Mouse (Mus musculus): ENCODE measurements around the gene 1110012L19Rik. TPM values are rescaled to one million over a fixed set of nuclear protein-coding genes. Genes with fewer than 3 reads are reported as not detected.

The 1110012L19Rik gene
- 0.39 and 0.59 TPM in 2 replicates for polyA plus RNA-seq (2012)

DNA sequence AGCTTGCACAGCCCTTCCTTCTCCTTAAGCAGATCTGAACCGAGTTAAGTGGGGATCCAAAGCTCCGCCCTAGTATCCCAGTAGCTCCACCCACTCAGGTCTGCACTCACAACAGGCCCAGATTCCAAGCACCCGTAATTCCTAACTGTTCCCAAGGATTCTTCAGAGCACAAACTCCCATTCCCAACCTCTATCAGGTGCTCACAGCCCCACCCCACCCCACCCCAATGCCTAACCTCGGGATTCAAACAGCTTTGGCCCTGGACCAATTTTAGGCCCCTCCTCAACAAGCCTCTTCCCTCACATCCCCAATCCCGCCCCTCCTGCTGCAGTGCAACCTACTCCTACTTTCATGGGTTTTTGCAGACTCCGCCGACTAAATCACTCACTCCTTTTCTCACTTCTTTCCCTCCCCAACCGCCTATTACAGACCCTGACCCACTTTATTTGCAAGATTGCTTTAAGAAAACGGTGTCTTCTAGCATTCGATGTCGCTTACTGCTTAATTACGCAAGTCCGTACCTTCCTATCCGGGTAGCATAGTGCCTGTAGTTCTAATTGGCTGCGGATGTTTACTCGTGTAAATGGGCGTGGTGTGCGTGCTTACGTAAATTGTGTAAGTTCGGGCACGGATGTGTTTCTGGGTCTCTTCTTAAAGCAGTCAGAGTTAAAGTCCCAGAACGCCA, at the start of gene 1110012L19Rik:
1110012L19Rik (plus strand) TSS at position 602 of the 686 bp plus-strand sequence.
- no peak for TF ChIP-seq GATA1 (IDR thresholded peaks at IDR 0.05; ENCODE audit: low read length)

DNA sequence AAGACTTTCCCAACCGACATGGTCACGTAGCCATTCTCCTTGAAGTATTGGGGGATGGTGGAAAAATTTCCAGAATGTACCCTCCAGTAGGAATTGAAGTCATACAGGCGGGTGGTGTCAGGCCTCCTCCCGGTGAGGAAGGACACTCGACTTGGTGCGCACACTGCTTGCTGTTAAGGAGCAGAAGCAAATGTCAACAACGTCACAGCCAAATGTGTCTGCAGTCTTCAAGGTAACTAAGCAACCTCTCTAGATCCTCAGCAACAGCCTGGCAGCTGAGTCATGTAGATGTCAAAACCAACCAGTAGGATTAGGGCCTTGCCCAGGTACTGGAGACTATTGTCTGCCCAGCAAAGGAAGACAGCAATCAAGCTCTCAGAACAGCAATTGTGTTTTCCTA, 22.7 kb upstream of the 1110012L19Rik start:
- TF ChIP-seq GATA1 (IDR thresholded peaks at IDR 0.05; ENCODE audit: low read length), result no peak

DNA sequence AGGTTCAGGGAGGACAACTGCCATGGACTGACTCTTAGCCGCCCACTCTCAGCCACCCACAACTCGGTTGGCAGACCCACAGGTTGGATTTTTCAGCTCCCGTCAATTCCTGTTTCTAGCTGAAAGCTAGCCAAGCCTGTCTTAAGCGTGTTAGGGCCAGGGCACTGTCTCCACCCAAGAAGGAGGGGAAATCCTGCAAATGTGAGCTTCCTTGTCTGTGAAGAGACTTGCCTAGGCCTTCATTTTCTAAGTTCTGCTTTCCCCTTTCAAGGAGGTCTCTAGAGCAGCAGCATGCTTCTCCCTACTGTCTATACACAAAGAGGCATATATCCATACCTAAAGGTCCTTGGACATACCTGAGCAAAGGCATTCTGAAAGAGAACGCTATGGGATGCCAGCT, 22.2 kb upstream of the 1110012L19Rik start:
- TF ChIP-seq GATA1 (IDR thresholded peaks at IDR 0.05; ENCODE audit: low read length), result no peak

DNA sequence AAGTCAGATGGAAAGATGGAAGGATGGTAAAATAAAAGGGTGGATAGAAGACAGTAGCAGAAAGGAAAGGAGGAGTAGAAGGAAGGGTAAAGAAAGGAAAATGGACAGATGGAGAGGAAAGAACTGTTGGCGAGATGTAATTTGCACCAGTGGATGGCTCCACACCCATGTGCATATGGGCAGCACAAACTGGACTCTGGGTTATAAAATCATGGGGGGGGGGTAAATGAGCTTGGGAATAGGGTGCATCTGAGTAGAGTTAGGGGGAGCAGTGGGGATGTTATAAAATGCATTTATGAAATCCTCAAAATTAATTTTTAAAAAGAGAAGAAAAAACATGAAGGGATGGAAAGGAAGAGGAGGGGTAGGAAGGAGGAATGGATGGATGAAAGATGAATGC, 21.5 kb upstream of the 1110012L19Rik start:
- no peak for TF ChIP-seq GATA1 (IDR thresholded peaks at IDR 0.05; ENCODE audit: low read length)

DNA sequence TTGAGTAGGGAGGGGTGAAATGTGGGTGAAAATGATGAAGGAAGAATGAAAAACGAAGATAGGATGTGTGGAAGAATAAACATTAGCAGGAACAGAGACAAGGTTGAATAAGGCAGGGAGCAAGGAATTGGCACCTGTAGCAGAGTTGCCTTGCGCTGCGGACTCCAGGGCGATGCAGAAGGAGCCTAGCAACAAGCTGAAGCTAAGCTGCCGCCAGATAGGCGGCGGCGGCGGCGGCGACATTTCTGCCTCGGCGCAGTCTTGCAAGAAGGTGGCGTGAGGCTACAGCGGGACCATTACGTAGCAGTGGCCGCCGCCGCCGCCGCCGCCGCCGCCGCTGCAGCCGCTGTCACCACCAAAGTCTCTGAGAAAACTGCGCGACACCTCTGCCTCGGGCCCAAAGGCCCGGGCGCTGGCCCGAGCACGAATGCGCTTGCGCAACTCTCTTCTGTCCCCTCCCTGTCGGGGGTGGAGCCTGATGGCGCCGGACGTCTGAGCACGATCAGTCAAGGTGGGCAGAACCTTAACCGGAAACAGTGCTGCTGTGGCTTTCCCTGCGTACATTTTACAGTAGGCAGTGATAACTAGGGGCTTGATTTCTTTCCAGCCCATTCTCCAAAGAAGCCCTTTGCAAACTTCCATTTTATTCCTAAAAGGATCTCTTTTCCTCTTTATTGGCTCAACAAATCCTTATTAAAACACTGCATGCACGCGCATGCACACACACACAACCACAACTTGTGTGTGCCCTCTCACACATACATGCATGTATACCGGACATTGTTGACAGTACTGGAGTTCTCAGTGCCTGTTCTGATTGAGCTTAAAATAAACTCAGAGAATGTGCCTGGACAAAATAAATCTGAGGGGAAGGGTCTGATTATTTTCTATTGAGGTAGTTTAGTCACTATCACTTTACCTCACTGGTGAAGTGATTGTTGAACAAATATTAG, 20.7 kb upstream of the 1110012L19Rik start, which contains the start of gene Ids:
Ids (minus strand) TSS at position 424 of the 953 bp plus-strand sequence.
- TF ChIP-seq GATA1 (IDR thresholded peaks at IDR 0.05; ENCODE audit: low read length), result no peak

DNA sequence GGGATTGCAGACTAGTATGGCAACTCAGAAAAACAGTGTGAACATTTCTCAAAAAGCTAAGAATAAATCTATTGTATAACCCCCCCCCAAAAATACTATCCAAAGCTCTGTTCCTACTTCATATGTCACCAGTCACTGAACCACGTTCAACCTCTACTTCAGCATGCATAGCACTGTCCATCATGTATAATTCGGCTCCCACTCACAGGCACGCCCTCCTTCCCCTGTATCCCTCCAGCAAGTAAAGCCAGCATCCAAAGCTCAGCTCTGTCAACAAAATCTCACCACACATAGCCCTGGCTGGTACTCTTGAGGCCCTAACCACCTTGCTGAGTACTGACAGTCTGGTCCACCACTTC, 781 bp upstream of the 1110012L19Rik start:
- TF ChIP-seq GATA1 (IDR thresholded peaks at IDR 0.05; ENCODE audit: low read length), result no peak

DNA sequence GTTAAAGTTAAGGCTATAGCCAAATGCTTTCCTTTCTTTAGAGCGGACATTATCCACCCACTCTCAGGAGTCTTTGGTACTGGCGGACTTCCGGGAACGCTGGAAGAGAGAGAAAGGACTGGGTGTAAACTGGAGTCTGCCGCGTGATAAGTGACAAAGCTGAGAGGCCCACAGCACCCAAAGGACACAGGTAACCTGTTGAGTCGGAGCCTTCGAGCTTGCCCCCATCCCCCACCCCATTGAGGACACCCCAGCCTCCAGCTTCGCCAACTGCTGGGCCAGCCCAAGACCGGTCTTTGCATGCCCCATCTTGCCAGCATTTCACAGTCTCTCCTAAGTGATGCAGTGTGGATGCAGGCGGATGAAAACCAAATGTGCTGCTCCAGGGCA, 280 bp downstream of the 1110012L19Rik start:
- no peak for TF ChIP-seq GATA1 (IDR thresholded peaks at IDR 0.05; ENCODE audit: low read length)

Other genes with a start within 250 kb of the 1110012L19Rik start
- gene Ids, start 20.8 kb upstream of the 1110012L19Rik start, polyA plus RNA-seq (2012), result 1.9 and 2.0 TPM in 2 replicates
- 10.9 and 12.4 TPM in 2 replicates for gene Tmem185a, start 91.3 kb downstream of the 1110012L19Rik start, polyA plus RNA-seq (2012)

Data from G1E-ER4 (cell line).